Mouse (Mus musculus) bone marrow, adult 2 months (tissue): ENCODE measurements around the gene Tmem255b.

Source experiments
- CTCF ChIP-seq: fragments of 200-500 bp; IDR thresholded peaks from 2 replicates; pipeline ENCODE4 v1.5.1; 2011; ENCODE audit warnings: low read length, control low read depth; ENCODE audit not compliant: control insufficient read depth, insufficient read depth
- POLR2A ChIP-seq: fragments of 200-500 bp; IDR thresholded peaks from 2 replicates; pipeline ENCODE4 v1.6.1; 2011; ENCODE audit warnings: low read depth, mild to moderate bottlenecking, control low read depth, low read length, borderline replicate concordance; ENCODE audit not compliant: control insufficient read depth

DNA sequence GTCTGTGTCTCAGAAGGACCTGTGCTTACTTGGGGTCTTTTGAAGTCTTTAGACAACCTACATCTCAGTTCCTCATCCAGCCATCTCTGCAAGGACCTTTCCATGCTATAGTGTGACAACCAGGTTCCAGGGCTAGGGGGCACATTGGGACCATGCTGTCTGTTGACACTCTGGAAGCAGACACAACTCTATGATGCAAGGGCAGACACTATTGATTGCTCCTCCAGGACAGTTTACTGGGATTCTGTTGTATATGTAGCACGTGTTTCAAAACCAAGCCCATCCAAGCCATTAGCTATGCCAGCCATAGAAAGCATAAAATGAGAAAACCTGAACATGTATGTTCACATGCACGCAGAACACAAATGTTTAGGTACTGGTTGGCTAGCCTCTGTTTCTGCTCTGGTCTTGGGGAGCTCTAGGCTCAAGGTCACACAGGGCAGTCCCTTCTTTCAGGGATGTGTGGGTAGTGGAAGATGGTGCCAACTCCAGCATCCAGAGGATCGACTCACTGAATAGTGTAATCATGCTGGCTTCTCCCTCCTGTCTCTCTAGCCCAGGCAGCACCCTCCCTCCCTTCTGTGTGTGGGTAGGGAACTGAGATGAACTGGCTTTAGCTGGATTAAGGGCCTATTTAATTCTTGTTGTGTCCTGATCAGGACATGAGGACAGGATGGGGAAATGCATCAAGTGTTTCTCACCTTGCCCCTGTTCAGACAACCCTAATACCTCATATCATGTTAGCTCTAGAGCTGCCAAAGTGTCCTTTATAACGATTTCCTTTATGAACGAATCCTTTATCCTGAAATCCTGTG, 78.8 kb downstream of the Tmem255b start:
- TF ChIP-seq CTCF (no peak), POLR2A (no peak)
